In the genomic region with DNA sequence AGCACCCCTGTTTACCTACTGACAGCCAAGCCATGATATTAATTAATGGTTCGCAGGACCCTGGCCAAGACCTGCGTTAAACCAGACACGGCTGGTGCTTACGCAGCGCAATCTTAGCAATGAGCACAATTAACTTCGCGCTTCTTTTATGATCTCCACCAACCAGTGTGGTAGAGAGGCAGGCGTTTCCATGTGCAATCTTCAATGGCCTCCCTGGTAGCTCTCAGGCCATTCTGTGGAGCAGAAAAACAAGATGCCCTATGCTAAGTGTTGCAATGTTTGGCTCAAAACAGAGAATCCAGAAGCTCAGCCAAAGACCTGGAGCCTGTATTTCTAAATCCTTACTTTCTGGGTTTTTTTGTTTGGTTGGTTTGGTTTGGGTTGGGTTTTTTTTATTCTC, we compare ENCODE assay signal across 27 mouse cellular contexts.
"Had no signal": no experiment of that assay in that cellular context is flagged by ENCODE, and none has a peak within 500 bp of the region (broad histone marks: within the 10 kb centered on the region; RNA-seq: fewer than 3 reads in every experiment).

No protein-coding gene starts in this region.

- DNase-seq: gastrocnemius, postnatal 14 days; gastrocnemius, postnatal 36 days; heart, adult 2 months; heart, postnatal 14 days; heart, postnatal 36 days; kidney, adult 18-20 months; kidney, adult 9 months; kidney, postnatal 14 days; kidney, postnatal 36 days had no signal

- H3K36me3 ChIP-seq: heart, embryonic 13.5 days; heart, embryonic 15.5 days; hindbrain, embryonic 10.5 days; hindbrain, embryonic 12.5 days; intestine, embryonic 15.5 days; kidney, embryonic 15.5 days; limb, embryonic 12.5 days; limb, embryonic 15.5 days; liver, embryonic 12.5 days had no signal

- H3K27ac ChIP-seq: heart, adult 2 months; heart, embryonic 13.5 days; heart, embryonic 15.5 days; hindbrain, embryonic 10.5 days; hindbrain, embryonic 12.5 days; hindbrain, embryonic 14.5 days; intestine, embryonic 15.5 days; kidney, embryonic 15.5 days; kidney, postnatal 0 days; layer of hippocampus, adult 2 months; left cerebral cortex, adult 2 months; limb, embryonic 12.5 days; limb, embryonic 15.5 days; liver, embryonic 12.5 days; liver, embryonic 14.5 days had no signal

- H3K4me3 ChIP-seq: heart, adult 2 months; heart, embryonic 13.5 days; heart, embryonic 15.5 days; hindbrain, embryonic 10.5 days; hindbrain, embryonic 12.5 days; intestine, embryonic 15.5 days; kidney, embryonic 15.5 days; layer of hippocampus, adult 2 months; left cerebral cortex, adult 2 months; limb, embryonic 12.5 days; limb, embryonic 15.5 days; liver, embryonic 12.5 days had no signal

- ATAC-seq: hindbrain, embryonic 16.5 days; inflammation-experienced regulatory T-cells, adult 6 months; intestine, embryonic 15.5 days; intestine, postnatal 0 days; liver, embryonic 12.5 days had no signal

- H3K4me1 ChIP-seq: heart, embryonic 13.5 days; heart, embryonic 15.5 days; hindbrain, embryonic 10.5 days; hindbrain, embryonic 12.5 days; intestine, embryonic 15.5 days; kidney, embryonic 15.5 days; liver, embryonic 12.5 days had no signal

- H3K4me2 ChIP-seq: heart, embryonic 11.5 days; heart, embryonic 13.5 days; heart, embryonic 15.5 days; hindbrain, embryonic 12.5 days; hindbrain, embryonic 14.5 days; intestine, embryonic 15.5 days; kidney, embryonic 15.5 days; limb, embryonic 12.5 days; limb, embryonic 15.5 days; liver, embryonic 12.5 days had no signal

- H3K9ac ChIP-seq: heart, embryonic 13.5 days; heart, embryonic 15.5 days; hindbrain, embryonic 12.5 days; hindbrain, embryonic 14.5 days; intestine, embryonic 15.5 days; kidney, embryonic 15.5 days; limb, embryonic 12.5 days; limb, embryonic 15.5 days; liver, embryonic 12.5 days; liver, embryonic 14.5 days had no signal

- H3K27me3 ChIP-seq: heart, embryonic 13.5 days; heart, embryonic 15.5 days; hindbrain, embryonic 12.5 days; intestine, embryonic 15.5 days; kidney, embryonic 15.5 days; liver, embryonic 12.5 days had no signal

- H3K9me3 ChIP-seq: heart, embryonic 13.5 days; heart, embryonic 15.5 days; hindbrain, embryonic 10.5 days; hindbrain, embryonic 12.5 days; intestine, embryonic 15.5 days; kidney, embryonic 15.5 days; limb, embryonic 12.5 days; limb, embryonic 15.5 days; liver, embryonic 12.5 days had no signal
